8 mouse cellular contexts compared by ENCODE assay signal in genomic region chr1:78525189-78525886, GRCm38 (mm10). TPM values are rescaled to one million over a fixed set of nuclear protein-coding genes. Genes with fewer than 3 reads are reported as not detected.
DNase-seq lines count a peak whose midpoint lies in the region; ATAC-seq lines count a peak whose summit lies in the region.

No protein-coding gene starts in this region.

- no peaks in the 10 kb centered on the region for H3K9me3 ChIP-seq in midbrain, embryonic 10.5 days (replicated peaks)
- no peaks in the 10 kb centered on the region for H3K9me3 ChIP-seq in midbrain, embryonic 16.5 days (replicated peaks; ENCODE audit: control insufficient read depth, low read length, poor library complexity, severe bottlenecking)
- no peaks in the 10 kb centered on the region for H3K9me3 ChIP-seq in neural tube, embryonic 11.5 days (ENCODE audit: control insufficient read depth, low read length)

- ATAC-seq in midbrain, embryonic 16.5 days, result no peak
- ATAC-seq in activated CD4-positive, CD25-positive, alpha-beta regulatory T cell, adult 4 months, result peak; percentile 49
- ATAC-seq in hematopoietic stem cell, adult 5-6 weeks (replicated peaks in 1 of 2; ENCODE audit: insufficient read depth in 1 of 2, low FRiP score in 2 of 2, low TSS enrichment in 1 of 2, low read depth in 1 of 2, poor library complexity in 2 of 2, severe bottlenecking in 2 of 2), result peak; percentile 81 to 88; a peak in 3 of 4 replicates
- no peak for ATAC-seq in neural tube, embryonic 11.5 days (ENCODE audit: insufficient read depth, low FRiP score, low TSS enrichment)

- no peaks in the 10 kb centered on the region for H3K4me1 ChIP-seq in midbrain, embryonic 10.5 days
- H3K4me1 ChIP-seq in midbrain, embryonic 16.5 days (ENCODE audit: control insufficient read depth, insufficient read depth, low read length), result no peaks in the 10 kb centered on the region
- H3K4me1 ChIP-seq in neural tube, embryonic 11.5 days (ENCODE audit: control insufficient read depth, insufficient read depth, low read length), result no peaks in the 10 kb centered on the region

- H3K27me3 ChIP-seq in midbrain, embryonic 10.5 days (ENCODE audit: low read depth, poor library complexity, severe bottlenecking), result no peaks in the 10 kb centered on the region
- no peaks in the 10 kb centered on the region for H3K27me3 ChIP-seq in midbrain, embryonic 16.5 days (ENCODE audit: control insufficient read depth, insufficient read depth, low read depth, low read length)
- H3K27me3 ChIP-seq in neural tube, embryonic 11.5 days (ENCODE audit: control insufficient read depth, insufficient read depth, low read length), result no peaks in the 10 kb centered on the region

- no peak overlapping the region for H3K4me2 ChIP-seq in midbrain, embryonic 16.5 days (ENCODE audit: low read length)
- H3K4me2 ChIP-seq in neural tube, embryonic 11.5 days (ENCODE audit: low read depth), result no peak overlapping the region

- H3K4me3 ChIP-seq in midbrain, embryonic 10.5 days, result no peak overlapping the region
- no peak overlapping the region for H3K4me3 ChIP-seq in midbrain, embryonic 16.5 days (ENCODE audit: low read depth, low read length)
- no peak overlapping the region for H3K4me3 ChIP-seq in neural tube, embryonic 11.5 days (ENCODE audit: low read depth, low read length)

- WGBS in midbrain, embryonic 10.5 days, result 54% methylated on average over 23 of the region's 23 CpGs
- 47% methylated on average over 23 of the region's 23 CpGs for WGBS in midbrain, embryonic 16.5 days
- 51% methylated on average over 23 of the region's 23 CpGs for WGBS in neural tube, embryonic 11.5 days

- no peak overlapping the region for H3K9ac ChIP-seq in midbrain, embryonic 16.5 days (ENCODE audit: low read depth, low read length)
- no peak overlapping the region for H3K9ac ChIP-seq in neural tube, embryonic 11.5 days (ENCODE audit: low read length)

- H3K27ac ChIP-seq in midbrain, embryonic 10.5 days (replicated peaks), result no peak overlapping the region
- H3K27ac ChIP-seq in midbrain, embryonic 16.5 days (ENCODE audit: low read length), result no peak overlapping the region
- no peak overlapping the region for H3K27ac ChIP-seq in neural tube, embryonic 11.5 days (ENCODE audit: low read depth, low read length)

- peak; percentile 62 for DNase-seq in midbrain, embryonic 10.5 days (ENCODE audit: low spot score)
- peak; percentile 56 to 77 for DNase-seq in cerebellum, postnatal 25 days
- peak; percentile 76 to 83 for DNase-seq in left cerebral cortex, adult 18-20 months (ENCODE audit: low spot score in 2 of 2)
- DNase-seq in neural tube, embryonic 11.5 days (ENCODE audit: low spot score), result peak; percentile 65
- peak; percentile 54 for DNase-seq in thymus, postnatal 25 days

- H3K36me3 ChIP-seq in midbrain, embryonic 10.5 days, result no peaks in the 10 kb centered on the region
- no peaks in the 10 kb centered on the region for H3K36me3 ChIP-seq in midbrain, embryonic 16.5 days (ENCODE audit: control insufficient read depth, insufficient read depth, low read length)
- H3K36me3 ChIP-seq in neural tube, embryonic 11.5 days (ENCODE audit: control insufficient read depth, insufficient read depth, low read length), result no peaks in the 10 kb centered on the region

RNA-seq across cellular contexts. Expression of gene BC035947, which starts 13.4 kb away (rescaled TPM):
- 0.24 and 0.33 TPM in 2 replicates for polyA plus RNA-seq in midbrain, embryonic 10.5 days (2016; fragmentation: Nextera tagmentation; extraction: Ambion mirVana)
- polyA plus RNA-seq in midbrain, embryonic 16.5 days (2015; fragmentation: Nextera tagmentation; extraction: Ambion mirVana), result 1.5 and 1.6 TPM in 2 replicates
- not detected for polyA plus RNA-seq in activated CD4-positive, CD25-positive, alpha-beta regulatory T cell, adult 4 months (2017; shearing (Covaris generic))
- not detected in 2 replicates for total RNA-seq in hematopoietic stem cell, adult 5-6 weeks (2017)
- 1 to 10 TPM; 1.1 to 1.6 TPM for total RNA-seq in left cerebral cortex, adult 18-20 months (2021)
- polyA plus RNA-seq in neural tube, embryonic 11.5 days (2014; fragmentation: Nextera tagmentation; extraction: Ambion mirVana), result 0.17 and 0.28 TPM in 2 replicates

RNA-seq across cellular contexts. Expression of gene Mogat1, which starts 14.5 kb away (rescaled TPM):
- polyA plus RNA-seq in midbrain, embryonic 10.5 days (2016; fragmentation: Nextera tagmentation; extraction: Ambion mirVana), result 0.39 and 0.91 TPM in 2 replicates
- polyA plus RNA-seq in midbrain, embryonic 16.5 days (2015; fragmentation: Nextera tagmentation; extraction: Ambion mirVana), result 0.43 TPM in 1 of 2 replicates, not detected in the other
- not detected for polyA plus RNA-seq in activated CD4-positive, CD25-positive, alpha-beta regulatory T cell, adult 4 months (2017; shearing (Covaris generic))
- total RNA-seq in hematopoietic stem cell, adult 5-6 weeks (2017), result not detected in 2 replicates
- not detected for total RNA-seq in left cerebral cortex, adult 18-20 months (2021)
- polyA plus RNA-seq in neural tube, embryonic 11.5 days (2014; fragmentation: Nextera tagmentation; extraction: Ambion mirVana), result 0.53 TPM in 1 of 2 replicates, not detected in the other

RNA-seq across cellular contexts. Expression of gene Farsb, which starts 36.6 kb away (rescaled TPM):
- polyA plus RNA-seq in midbrain, embryonic 10.5 days (2016; fragmentation: Nextera tagmentation; extraction: Ambion mirVana), result 138 and 140 TPM in 2 replicates
- polyA plus RNA-seq in midbrain, embryonic 16.5 days (2015; fragmentation: Nextera tagmentation; extraction: Ambion mirVana), result 160 and 163 TPM in 2 replicates
- polyA plus RNA-seq in activated CD4-positive, CD25-positive, alpha-beta regulatory T cell, adult 4 months (2017; shearing (Covaris generic)), result 10 to 100 TPM; 65.2 to 75.3 TPM
- 61.9 and 66.9 TPM in 2 replicates for total RNA-seq in hematopoietic stem cell, adult 5-6 weeks (2017)
- total RNA-seq in left cerebral cortex, adult 18-20 months (2021), result 10 to 100 TPM; 62.4 to 69.6 TPM
- polyA plus RNA-seq in neural tube, embryonic 11.5 days (2014; fragmentation: Nextera tagmentation; extraction: Ambion mirVana), result 149 and 154 TPM in 2 replicates

Comparison
In these comparisons a context has a peak if more than half of its experiments do, and no peak if none do; other contexts are left out.
1. ATAC-seq: peak in activated CD4-positive, CD25-positive, alpha-beta regulatory T cell, adult 4 months (single experiment) and hematopoietic stem cell, adult 5-6 weeks (2 of 2); none in midbrain, embryonic 16.5 days (single experiment) and neural tube, embryonic 11.5 days (single experiment).
2. Peak in every context shown above with its lines, with median percentiles within 50 percentile points of each other: DNase-seq.